Mouse (Mus musculus) neural tube, embryonic 12.5 days (tissue): ENCODE data around the gene Mon2. TPM values are rescaled to one million over a fixed set of nuclear protein-coding genes. Genes with fewer than 3 reads are reported as not detected.

Experiments used
- ATAC-seq: fragments of 200-750 bp; cut with Nextera tagmentation; 2 replicates; pipeline ENCODE4 v1.8.0; 2017; ENCODE audit warnings: low read depth, mild to moderate bottlenecking, moderate TSS enrichment, moderate library complexity; ENCODE audit not compliant: low FRiP score
- H3K27ac ChIP-seq: fragments of 300-500 bp; sonication (generic); 2 replicates; pipeline ENCODE4 v1.5.1; 2016
- H3K27me3 ChIP-seq: fragments of 300-500 bp; sonication (generic); replicated peaks from 2 replicates; pipeline ENCODE4 v1.6.1; 2016; ENCODE audit warnings: mild to moderate bottlenecking
- H3K36me3 ChIP-seq: fragments of 300-500 bp; sonication (generic); 2 replicates; pipeline ENCODE4 v1.6.1; 2016; ENCODE audit warnings: mild to moderate bottlenecking
- H3K4me1 ChIP-seq: fragments of 300-500 bp; sonication (generic); 2 replicates; pipeline ENCODE4 v1.6.1; 2016
- H3K4me2 ChIP-seq: fragments of 300-500 bp; sonication (generic); replicated peaks from 2 replicates; pipeline ENCODE4 v1.6.1; 2016; ENCODE audit warnings: mild to moderate bottlenecking
- H3K4me3 ChIP-seq: fragments of 300-500 bp; sonication (generic); 2 replicates; pipeline ENCODE4 v1.5.1; 2016
- H3K9ac ChIP-seq: fragments of 300-500 bp; sonication (generic); 2 replicates; pipeline ENCODE4 v1.6.1; 2016; ENCODE audit warnings: mild to moderate bottlenecking
- H3K9me3 ChIP-seq: fragments of 300-500 bp; sonication (generic); 2 replicates; pipeline ENCODE4 v1.6.1; 2016; ENCODE audit warnings: mild to moderate bottlenecking
- WGBS: fragments of 180-500 bp; shearing (Covaris S2); methylation state at CpG from one replicate; pipeline ENCODE4 v1.1.7; 2016; 5-methylcytosine and 5-hydroxymethylcytosine counted together
- microRNA counts: library from miRNA; unstranded; fragments of <30 nt; microRNA quantifications from one replicate; lab custom pipeline; 2017
- microRNA-seq: library from miRNA; unstranded; fragments of <30 nt; microRNA quantifications from one replicate; pipeline ENCODE4, GENCODE M21; 2017
- polyA plus RNA-seq: library from polyadenylated mRNA; unstranded; fragments of >200 nt; fragmentation: Nextera tagmentation; extraction: Ambion mirVana; gene quantifications from 2 replicates; pipeline ENCODE4 v1.2.1, GENCODE M21; 2016

Mon2 gene
- polyA plus RNA-seq, 1 experiment from 2014 or later, result 38.9 TPM

DNA sequence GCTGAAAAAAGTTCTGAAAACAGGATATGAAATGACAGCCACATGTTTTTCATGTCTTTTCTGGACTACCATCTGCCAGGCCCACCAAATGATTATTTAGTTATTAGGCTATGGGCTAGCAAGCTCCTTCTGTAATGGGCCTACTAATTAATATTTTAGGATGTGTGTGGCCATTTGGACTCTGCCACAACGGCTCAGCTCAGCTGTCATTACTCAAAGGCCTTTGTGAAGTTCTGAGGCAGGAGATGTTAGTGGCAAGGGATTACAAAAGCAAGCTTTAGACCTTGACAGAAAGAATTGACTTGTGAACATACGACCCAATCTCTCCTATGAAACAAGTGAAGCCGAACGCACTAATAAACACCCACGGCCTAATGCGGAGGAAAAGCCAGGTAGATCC, 125.3 kb downstream of the Mon2 start:
- H3K4me1 ChIP-seq, result no peaks in the 10 kb centered on the region
- 60% methylated on average over 6 of the region's 6 CpGs for WGBS

GRCm38 (mm10) chr10:122944888-122945287, 131.4 kb downstream of the Mon2 start:
- no peak overlapping the region for H3K4me3 ChIP-seq
- H3K4me2 ChIP-seq, result no peak overlapping the region
- ATAC-seq, result no peak
- no peak overlapping the region for H3K9ac ChIP-seq
- H3K27ac ChIP-seq, result no peak overlapping the region
- no peaks in the 10 kb centered on the region for H3K36me3 ChIP-seq
- no peaks in the 10 kb centered on the region for H3K27me3 ChIP-seq
- H3K4me1 ChIP-seq, result peaks cover 3% of the 10 kb centered on the region; the same call in 1 of the 2 replicates
- WGBS, result 71% methylated on average over 5 of the region's 5 CpGs
- no peaks in the 10 kb centered on the region for H3K9me3 ChIP-seq

More for the DNA sequence above, 125.3 kb downstream of the Mon2 start:
- Histone ChIP-seq H3K9me3 (no peaks in the 10 kb centered on the region), H3K36me3 (no peaks in the 10 kb centered on the region), H3K27me3 (no peaks in the 10 kb centered on the region), H3K27ac (no peak overlapping the region), H3K4me2 (no peak overlapping the region), H3K4me3 (no peak overlapping the region), H3K9ac (no peak overlapping the region)
- ATAC-seq, result no peak

DNA sequence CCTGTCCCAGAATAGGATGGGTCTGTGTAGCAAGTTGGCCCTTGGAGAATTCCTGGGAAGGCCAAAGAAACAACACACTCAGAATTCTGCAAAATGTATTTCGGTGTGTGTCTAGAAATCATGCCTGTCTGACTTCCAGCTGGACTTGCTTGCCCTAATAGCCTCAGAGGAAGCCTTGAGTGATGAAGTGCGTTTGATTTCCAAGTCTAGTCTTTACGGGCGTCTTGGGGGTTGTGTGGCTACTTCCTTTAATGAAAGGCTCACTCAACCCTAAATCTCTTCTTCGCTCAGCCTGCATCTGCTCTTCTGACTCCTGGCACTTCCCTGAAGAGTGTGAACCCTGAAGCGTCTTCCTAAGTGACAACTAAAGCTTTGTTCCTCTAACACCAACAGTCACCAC, 132.5 kb downstream of the Mon2 start:
- Histone ChIP-seq H3K9ac (no peak overlapping the region), H3K4me2 (no peak overlapping the region), H3K4me1 (peaks cover 3% of the 10 kb centered on the region; the same call in 1 of the 2 replicates), H3K4me3 (no peak overlapping the region), H3K27ac (no peak overlapping the region), H3K9me3 (no peaks in the 10 kb centered on the region), H3K36me3 (no peaks in the 10 kb centered on the region), H3K27me3 (no peaks in the 10 kb centered on the region)
- ATAC-seq, result no peak
- 53% methylated on average over 6 of the region's 6 CpGs for WGBS

GRCm38 (mm10) chr10:122942771-122943170, 133.5 kb downstream of the Mon2 start:
- H3K9ac ChIP-seq, result no peak overlapping the region
- H3K27me3 ChIP-seq, result no peaks in the 10 kb centered on the region
- no peak overlapping the region for H3K4me3 ChIP-seq
- no peak for ATAC-seq
- no peaks in the 10 kb centered on the region for H3K36me3 ChIP-seq
- H3K9me3 ChIP-seq, result no peaks in the 10 kb centered on the region
- H3K27ac ChIP-seq, result no peak overlapping the region
- 86% methylated on average over 7 of the region's 7 CpGs for WGBS
- H3K4me2 ChIP-seq, result no peak overlapping the region
- peaks cover 3% of the 10 kb centered on the region; the same call in 1 of the 2 replicates for H3K4me1 ChIP-seq

MicroRNA genes within 50 kb of the gene (microRNA counts, 519-probe panel; counts per million panel counts)
- microRNA mmu-let-7i (lab: Ali Mortazavi, UCI), result 7,317 counts per million, percentile 95 among the panel's probes with 10 or more counts

Small RNA genes within 50 kb of the gene (microRNA-seq; reads per million reads assigned to microRNA genes)
- 19,611 reads per million, percentile 98 among the genes with 10 or more reads in this experiment for gene Mirlet7i

Other genes with a start within 250 kb of the Mon2 start
- gene Usp15, start 120.5 kb upstream of the Mon2 start, polyA plus RNA-seq, result 69.6 and 79.9 TPM in 2 replicates
- 24.4 and 27.2 TPM in 2 replicates for gene Fam19a2, start 187.5 kb upstream of the Mon2 start, polyA plus RNA-seq